Mouse (Mus musculus): ENCODE results near the gene 4930522H14Rik. TPM values are rescaled to one million over a fixed set of nuclear protein-coding genes. Genes with fewer than 3 reads are reported as not detected.
A peak's percentile ranks its signal among the peaks of the same experiment; 100 is the strongest.

The 4930522H14Rik gene
- total and polyA plus RNA-seq, 2 experiments from 2014 or later: not detected

DNA sequence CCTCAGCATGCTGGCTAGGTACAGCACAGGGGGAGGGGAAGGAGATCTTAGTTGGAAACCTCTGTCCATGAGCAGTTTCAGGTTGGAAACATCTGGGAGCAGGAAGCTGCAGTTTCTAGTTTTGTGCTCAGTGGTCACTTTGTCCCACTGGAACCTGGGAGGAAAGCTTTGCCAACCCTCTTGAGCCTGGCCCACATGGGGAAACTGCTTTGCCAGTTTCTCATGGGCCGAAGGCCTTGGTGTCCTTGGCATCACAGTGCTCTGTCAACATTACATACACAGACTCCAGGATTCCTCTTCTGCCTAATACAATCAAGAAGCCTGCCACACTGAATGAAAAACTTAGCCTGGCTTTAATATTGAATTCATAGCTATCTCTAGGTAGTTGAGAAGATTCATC, 48.4 kb downstream of the 4930522H14Rik start:
- TF ChIP-seq CTCF (IDR thresholded peaks at IDR 0.05): no peak
- no peak for ATAC-seq (ENCODE audit: low FRiP score)
- H3K4me3 ChIP-seq (ENCODE audit: low read depth, low read length): no peak overlapping the region

DNA sequence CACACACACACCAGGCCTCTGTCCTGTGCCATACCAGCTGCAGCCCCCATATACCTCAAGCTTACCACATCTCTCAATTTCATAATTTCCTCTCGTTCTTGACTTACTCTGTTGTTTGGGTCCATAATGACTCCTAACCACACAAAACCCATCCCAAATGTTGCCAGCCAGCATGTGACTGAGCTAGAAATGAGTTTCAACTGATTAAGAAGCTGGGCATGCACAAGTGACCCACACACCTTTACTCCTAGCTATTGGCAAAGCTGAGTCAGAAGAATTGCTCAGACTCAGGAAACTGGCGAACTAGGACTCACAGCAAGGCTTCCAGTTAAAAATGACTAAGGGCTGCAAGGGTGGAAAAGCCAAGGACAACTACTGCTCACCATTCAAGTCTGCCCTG, 49.7 kb downstream of the 4930522H14Rik start:
- Histone ChIP-seq H3K27me3 (ENCODE audit: insufficient read depth, low read length) (no peaks in the 10 kb centered on the region), H3K4me3 (ENCODE audit: low read depth, low read length) (no peak overlapping the region), H3K4me1 (ENCODE audit: insufficient read depth, low read length) (no peaks in the 10 kb centered on the region), H3K9ac (replicated peaks; ENCODE audit: low read length, poor library complexity, severe bottlenecking) (no peak overlapping the region), H3K27ac (ENCODE audit: low read depth, low read length) (no peak overlapping the region), H3K9me3 (ENCODE audit: low read length) (no peaks in the 10 kb centered on the region), H3K4me2 (ENCODE audit: low read depth, low read length, poor library complexity, severe bottlenecking) (no peak overlapping the region), H3K36me3 (ENCODE audit: insufficient read depth, low read length) (no peaks in the 10 kb centered on the region)
- 92% methylated on average over 2 of the region's 2 CpGs for WGBS
- no peak for TF ChIP-seq CTCF (IDR thresholded peaks at IDR 0.05)
- DNase-seq (ENCODE audit: low spot score): no peak
- no peak for ATAC-seq (ENCODE audit: low FRiP score)

More for the DNA sequence above, 48.4 kb downstream of the 4930522H14Rik start:
- no peak overlapping the region for H3K9ac ChIP-seq (replicated peaks; ENCODE audit: low read length, poor library complexity, severe bottlenecking)
- no peaks in the 10 kb centered on the region for H3K27me3 ChIP-seq (ENCODE audit: insufficient read depth, low read length)
- no peak overlapping the region for H3K27ac ChIP-seq (ENCODE audit: low read depth, low read length)
- H3K4me1 ChIP-seq (ENCODE audit: insufficient read depth, low read length): no peaks in the 10 kb centered on the region
- H3K4me2 ChIP-seq (ENCODE audit: low read depth, low read length, poor library complexity, severe bottlenecking): no peak overlapping the region
- no peaks in the 10 kb centered on the region for H3K36me3 ChIP-seq (ENCODE audit: insufficient read depth, low read length)
- H3K9me3 ChIP-seq (ENCODE audit: low read length): no peaks in the 10 kb centered on the region
- no peak for DNase-seq (ENCODE audit: low spot score)
- 88% methylated on average over 1 of the region's 1 CpGs for WGBS

DNA sequence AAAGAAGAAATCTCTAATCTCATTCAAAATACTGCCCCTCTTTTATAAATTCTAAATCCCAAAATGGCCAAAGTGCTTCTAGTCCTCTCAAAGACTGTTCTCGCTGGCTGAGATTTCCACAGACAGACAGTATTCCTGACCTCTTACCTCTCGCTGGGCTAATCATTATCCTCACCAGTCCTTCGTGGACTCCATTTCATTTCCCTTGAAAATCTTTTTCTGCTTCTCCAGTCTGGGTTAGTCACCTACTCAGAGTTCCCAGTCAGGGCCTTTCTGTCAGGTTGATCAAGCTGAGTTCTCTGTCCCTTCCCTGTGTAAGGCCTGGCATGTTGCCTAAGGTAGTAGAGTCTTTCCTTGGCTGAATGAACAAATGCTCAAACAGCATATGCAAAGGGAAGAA, 53.6 kb downstream of the 4930522H14Rik start:
- Histone ChIP-seq H3K9me3 (ENCODE audit: low read length) (no peaks in the 10 kb centered on the region), H3K36me3 (ENCODE audit: insufficient read depth, low read length) (no peaks in the 10 kb centered on the region), H3K9ac (replicated peaks; ENCODE audit: low read length, poor library complexity, severe bottlenecking) (no peak overlapping the region), H3K4me3 (ENCODE audit: low read depth, low read length) (no peak overlapping the region), H3K27me3 (ENCODE audit: insufficient read depth, low read length) (no peaks in the 10 kb centered on the region), H3K4me1 (ENCODE audit: insufficient read depth, low read length) (no peaks in the 10 kb centered on the region; the same call in 1 of the 2 replicates), H3K4me2 (ENCODE audit: low read depth, low read length, poor library complexity, severe bottlenecking) (no peak overlapping the region), H3K27ac (ENCODE audit: low read depth, low read length) (no peak overlapping the region)
- WGBS: 98% methylated on average over 3 of the region's 3 CpGs
- TF ChIP-seq CTCF (IDR thresholded peaks at IDR 0.05): no peak
- no peak for DNase-seq (ENCODE audit: low spot score)
- no peak for ATAC-seq (ENCODE audit: low FRiP score)

- Histone ChIP-seq H3K4me3 (ENCODE audit: low read depth, low read length) (peak overlapping the region; percentile 60), H3K4me1 (ENCODE audit: insufficient read depth, low read length) (no peaks in the 10 kb centered on the region; the same call in 1 of the 2 replicates), H3K9ac (replicated peaks; ENCODE audit: low read length, poor library complexity, severe bottlenecking) (peak overlapping the region; percentile 75), H3K27me3 (ENCODE audit: insufficient read depth, low read length) (no peaks in the 10 kb centered on the region), H3K9me3 (ENCODE audit: low read length) (no peaks in the 10 kb centered on the region), H3K27ac (ENCODE audit: low read depth, low read length) (peak overlapping the region; percentile 80), H3K36me3 (ENCODE audit: insufficient read depth, low read length) (no peaks in the 10 kb centered on the region), H3K4me2 (ENCODE audit: low read depth, low read length, poor library complexity, severe bottlenecking) (peak overlapping the region; percentile 67)
- under 1% methylated on average over 34 of the region's 39 CpGs for WGBS
- TF ChIP-seq CTCF (IDR thresholded peaks at IDR 0.05): peak; percentile 50
- peak; percentile 99 for ATAC-seq (ENCODE audit: low FRiP score)
- DNase-seq (ENCODE audit: low spot score): peak; percentile 92
These were observed 54.5 kb downstream of the 4930522H14Rik start for GRCm38 (mm10) chr4:109476554-109477014.

GRCm38 (mm10) chr4:109475577-109476553, 55.2 kb downstream of the 4930522H14Rik start:
- no peak for TF ChIP-seq CTCF (IDR thresholded peaks at IDR 0.05)
- peak; percentile 30 for DNase-seq (ENCODE audit: low spot score)
- H3K27ac ChIP-seq (ENCODE audit: low read depth, low read length): peak overlapping the region; percentile 80
- H3K9me3 ChIP-seq (ENCODE audit: low read length): no peaks in the 10 kb centered on the region
- ATAC-seq (ENCODE audit: low FRiP score): peak; percentile 75
- no peaks in the 10 kb centered on the region; the same call in 1 of the 2 replicates for H3K4me1 ChIP-seq (ENCODE audit: insufficient read depth, low read length)
- H3K9ac ChIP-seq (replicated peaks; ENCODE audit: low read length, poor library complexity, severe bottlenecking): peak overlapping the region; percentile 75
- H3K4me3 ChIP-seq (ENCODE audit: low read depth, low read length): peak overlapping the region; percentile 60
- WGBS: under 1% methylated on average over 43 of the region's 68 CpGs
- H3K36me3 ChIP-seq (ENCODE audit: insufficient read depth, low read length): no peaks in the 10 kb centered on the region
- H3K27me3 ChIP-seq (ENCODE audit: insufficient read depth, low read length): no peaks in the 10 kb centered on the region
- H3K4me2 ChIP-seq (ENCODE audit: low read depth, low read length, poor library complexity, severe bottlenecking): peak overlapping the region; percentile 67

DNA sequence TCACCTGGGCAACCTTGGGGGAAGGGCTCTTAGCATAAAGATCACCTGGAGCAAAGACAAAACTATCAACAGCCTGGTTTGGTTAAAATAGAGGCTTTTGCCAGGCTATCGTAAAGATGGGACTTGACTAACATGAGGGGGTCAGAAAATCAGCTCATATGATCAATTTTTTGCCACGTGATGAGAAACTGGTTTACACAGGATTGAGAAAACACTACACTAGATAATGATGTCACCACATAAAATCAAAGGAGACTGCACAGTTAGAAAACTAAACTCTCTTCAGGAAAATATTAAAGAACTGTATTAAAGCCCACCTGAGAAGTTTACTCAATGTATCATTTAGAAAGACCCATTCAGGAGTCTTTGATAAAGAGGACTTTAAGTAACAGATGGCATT, 56.0 kb downstream of the 4930522H14Rik start:
- TF ChIP-seq CTCF (IDR thresholded peaks at IDR 0.05): no peak
- Histone ChIP-seq H3K36me3 (ENCODE audit: insufficient read depth, low read length) (no peaks in the 10 kb centered on the region), H3K27ac (ENCODE audit: low read depth, low read length) (no peak overlapping the region), H3K4me3 (ENCODE audit: low read depth, low read length) (peak overlapping the region; percentile 60), H3K4me1 (ENCODE audit: insufficient read depth, low read length) (no peaks in the 10 kb centered on the region; the same call in 1 of the 2 replicates), H3K4me2 (ENCODE audit: low read depth, low read length, poor library complexity, severe bottlenecking) (peak overlapping the region; percentile 67), H3K27me3 (ENCODE audit: insufficient read depth, low read length) (no peaks in the 10 kb centered on the region), H3K9ac (replicated peaks; ENCODE audit: low read length, poor library complexity, severe bottlenecking) (peak overlapping the region; percentile 75), H3K9me3 (ENCODE audit: low read length) (no peaks in the 10 kb centered on the region)
- no peak for ATAC-seq (ENCODE audit: low FRiP score)
- no peak for DNase-seq (ENCODE audit: low spot score)
- WGBS: 28% methylated on average over 2 of the region's 2 CpGs
